In genomic region chr8:47866568-47866967, GRCm38 (mm10) we compare ENCODE assay signal across 21 mouse cellular contexts. TPM values are rescaled to one million over a fixed set of nuclear protein-coding genes. Genes with fewer than 3 reads are reported as not detected.
DNase-seq lines count a peak whose midpoint lies in the region; ATAC-seq and TF ChIP-seq lines count a peak whose summit lies in the region.
"Had no signal": no experiment of that assay in that cellular context is flagged by ENCODE, and none has a peak within 500 bp of the region (broad histone marks: within the 10 kb centered on the region; RNA-seq: fewer than 3 reads in every experiment).

No protein-coding gene starts in this region.

- no peaks in the 10 kb centered on the region for H3K27me3 ChIP-seq in forebrain, embryonic 16.5 days (replicated peaks; ENCODE audit: control insufficient read depth, insufficient read depth, low read length)
- H3K27me3 ChIP-seq in forebrain, embryonic 10.5 days (ENCODE audit: poor library complexity, severe bottlenecking) = no peaks in the 10 kb centered on the region
- no peaks in the 10 kb centered on the region for H3K27me3 ChIP-seq in kidney, embryonic 16.5 days (ENCODE audit: insufficient read depth, low read length)
- no peaks in the 10 kb centered on the region for H3K27me3 ChIP-seq in midbrain, embryonic 13.5 days
- H3K27me3 ChIP-seq in midbrain, embryonic 10.5 days (ENCODE audit: low read depth, poor library complexity, severe bottlenecking) = no peaks in the 10 kb centered on the region
- no peaks in the 10 kb centered on the region for H3K27me3 ChIP-seq in neural tube, embryonic 15.5 days (replicated peaks)
- H3K27me3 ChIP-seq: embryonic facial prominence, embryonic 13.5 days had no signal

- TF ChIP-seq CTCF in layer of hippocampus, adult 2 months (conservative IDR thresholded peaks at IDR 0.05) = no peak

- no peak overlapping the region for H3K27ac ChIP-seq in forebrain, embryonic 16.5 days (ENCODE audit: low read length)
- no peak overlapping the region for H3K27ac ChIP-seq in forebrain, embryonic 10.5 days
- H3K27ac ChIP-seq in kidney, embryonic 16.5 days (ENCODE audit: low read length) = no peak overlapping the region
- no peak overlapping the region for H3K27ac ChIP-seq in midbrain, embryonic 13.5 days
- H3K27ac ChIP-seq in midbrain, embryonic 10.5 days (replicated peaks) = no peak overlapping the region
- H3K27ac ChIP-seq in neural tube, embryonic 15.5 days (replicated peaks) = no peak overlapping the region
- H3K27ac ChIP-seq in layer of hippocampus, adult 2 months = no peak overlapping the region
- H3K27ac ChIP-seq: embryonic facial prominence, embryonic 13.5 days; heart, embryonic 10.5 days; hindbrain, embryonic 14.5 days had no signal

- DNase-seq in forebrain, embryonic 10.5 days (ENCODE audit: extremely low spot score, low spot score) = no peak
- DNase-seq in kidney, adult 9 months = no peak
- DNase-seq in midbrain, embryonic 10.5 days (ENCODE audit: low spot score) = no peak
- no peak for DNase-seq in layer of hippocampus, adult 2 months (ENCODE audit: low spot score in 2 of 2)

- WGBS in forebrain, embryonic 16.5 days = 75% methylated on average over 8 of the region's 8 CpGs
- WGBS in forebrain, embryonic 10.5 days = 88% methylated on average over 8 of the region's 8 CpGs
- 91% methylated on average over 8 of the region's 8 CpGs for WGBS in kidney, embryonic 16.5 days
- WGBS in midbrain, embryonic 13.5 days = 87% methylated on average over 8 of the region's 8 CpGs
- WGBS in midbrain, embryonic 10.5 days = 90% methylated on average over 8 of the region's 8 CpGs
- 85% methylated on average over 8 of the region's 8 CpGs for WGBS in neural tube, embryonic 15.5 days

- no peak overlapping the region for H3K4me2 ChIP-seq in forebrain, embryonic 16.5 days (ENCODE audit: low read length)
- no peak overlapping the region for H3K4me2 ChIP-seq in kidney, embryonic 16.5 days (replicated peaks; ENCODE audit: low read depth, low read length)
- no peak overlapping the region for H3K4me2 ChIP-seq in midbrain, embryonic 13.5 days (replicated peaks)
- H3K4me2 ChIP-seq in neural tube, embryonic 15.5 days = no peak overlapping the region
- H3K4me2 ChIP-seq: embryonic facial prominence, embryonic 13.5 days; hindbrain, embryonic 14.5 days had no signal

- ATAC-seq in forebrain, embryonic 16.5 days = peak; percentile 29; the same call in 1 of the 2 replicates
- ATAC-seq in kidney, embryonic 16.5 days (ENCODE audit: low FRiP score, low TSS enrichment) = peak; percentile 29; the same call in 1 of the 2 replicates
- ATAC-seq in midbrain, embryonic 13.5 days = peak; percentile 51; the same call in 1 of the 2 replicates
- peak; percentile 12; the same call in 1 of the 2 replicates for ATAC-seq in neural tube, embryonic 15.5 days (ENCODE audit: low FRiP score)

- no peaks in the 10 kb centered on the region for H3K36me3 ChIP-seq in forebrain, embryonic 16.5 days (ENCODE audit: control insufficient read depth, insufficient read depth)
- H3K36me3 ChIP-seq in forebrain, embryonic 10.5 days (replicated peaks) = peaks cover 73% of the 10 kb centered on the region
- peaks cover 68% of the 10 kb centered on the region for H3K36me3 ChIP-seq in kidney, embryonic 16.5 days (ENCODE audit: insufficient read depth, low read length)
- H3K36me3 ChIP-seq in midbrain, embryonic 13.5 days = peaks cover 26% of the 10 kb centered on the region
- H3K36me3 ChIP-seq in midbrain, embryonic 10.5 days = peaks cover 61% of the 10 kb centered on the region
- H3K36me3 ChIP-seq in neural tube, embryonic 15.5 days = peaks cover 19% of the 10 kb centered on the region

- H3K9me3 ChIP-seq in forebrain, embryonic 16.5 days (ENCODE audit: control insufficient read depth, low read length) = no peaks in the 10 kb centered on the region
- no peaks in the 10 kb centered on the region for H3K9me3 ChIP-seq in forebrain, embryonic 10.5 days
- no peaks in the 10 kb centered on the region for H3K9me3 ChIP-seq in kidney, embryonic 16.5 days (ENCODE audit: low read length)
- H3K9me3 ChIP-seq in midbrain, embryonic 13.5 days = no peaks in the 10 kb centered on the region
- H3K9me3 ChIP-seq in midbrain, embryonic 10.5 days (replicated peaks) = no peaks in the 10 kb centered on the region
- H3K9me3 ChIP-seq in neural tube, embryonic 15.5 days (replicated peaks) = no peaks in the 10 kb centered on the region
- H3K9me3 ChIP-seq: embryonic facial prominence, embryonic 13.5 days; heart, embryonic 10.5 days had no signal

- H3K4me1 ChIP-seq in forebrain, embryonic 16.5 days (replicated peaks; ENCODE audit: control insufficient read depth, insufficient read depth, low read length) = peaks cover 3% of the 10 kb centered on the region; the same call in 1 of the 2 replicates
- no peaks in the 10 kb centered on the region for H3K4me1 ChIP-seq in forebrain, embryonic 10.5 days
- no peaks in the 10 kb centered on the region for H3K4me1 ChIP-seq in kidney, embryonic 16.5 days (ENCODE audit: insufficient read depth, low read length)
- no peaks in the 10 kb centered on the region for H3K4me1 ChIP-seq in midbrain, embryonic 13.5 days (replicated peaks)
- no peaks in the 10 kb centered on the region for H3K4me1 ChIP-seq in midbrain, embryonic 10.5 days
- H3K4me1 ChIP-seq in neural tube, embryonic 15.5 days = 0 out of 2 replicates have a peak, but pooled peaks cover 3% of the 10 kb centered on the region
- H3K4me1 ChIP-seq: heart, embryonic 10.5 days had no signal

- H3K4me3 ChIP-seq in forebrain, embryonic 16.5 days (replicated peaks; ENCODE audit: low read length) = no peak overlapping the region
- H3K4me3 ChIP-seq in forebrain, embryonic 10.5 days = no peak overlapping the region
- H3K4me3 ChIP-seq in kidney, embryonic 16.5 days (ENCODE audit: low read length) = no peak overlapping the region
- H3K4me3 ChIP-seq in midbrain, embryonic 13.5 days (replicated peaks) = no peak overlapping the region
- H3K4me3 ChIP-seq in midbrain, embryonic 10.5 days = no peak overlapping the region
- no peak overlapping the region for H3K4me3 ChIP-seq in neural tube, embryonic 15.5 days (replicated peaks)
- no peak overlapping the region for H3K4me3 ChIP-seq in layer of hippocampus, adult 2 months
- H3K4me3 ChIP-seq: embryonic facial prominence, embryonic 13.5 days; heart, embryonic 10.5 days had no signal

- no peak overlapping the region for H3K9ac ChIP-seq in forebrain, embryonic 16.5 days (replicated peaks; ENCODE audit: low read depth, low read length)
- H3K9ac ChIP-seq in kidney, embryonic 16.5 days (replicated peaks; ENCODE audit: low read length) = no peak overlapping the region
- H3K9ac ChIP-seq in midbrain, embryonic 13.5 days (replicated peaks) = no peak overlapping the region
- H3K9ac ChIP-seq in neural tube, embryonic 15.5 days (replicated peaks) = no peak overlapping the region
- H3K9ac ChIP-seq: hindbrain, embryonic 14.5 days had no signal

RNA-seq across cellular contexts. Expression of gene Cldn22, which starts 42.3 kb away (rescaled TPM):
- polyA plus RNA-seq in forebrain, embryonic 16.5 days (2015; fragmentation: Nextera tagmentation; extraction: Ambion mirVana) = not detected in 2 replicates
- not detected in 2 replicates for polyA plus RNA-seq in forebrain, embryonic 10.5 days (2016; fragmentation: Nextera tagmentation; extraction: Ambion mirVana)
- not detected in 2 replicates for polyA plus RNA-seq in kidney, embryonic 16.5 days (2015; fragmentation: Nextera tagmentation; extraction: Ambion mirVana)
- not detected in 2 replicates for polyA plus RNA-seq in midbrain, embryonic 13.5 days (2015; fragmentation: Nextera tagmentation; extraction: Ambion mirVana)
- not detected in 2 replicates for polyA plus RNA-seq in midbrain, embryonic 10.5 days (2016; fragmentation: Nextera tagmentation; extraction: Ambion mirVana)
- polyA plus RNA-seq in neural tube, embryonic 15.5 days (2015; fragmentation: Nextera tagmentation; extraction: Ambion mirVana) = not detected in 2 replicates
- total RNA-seq in layer of hippocampus, adult 2 months (2021) = 1 to 10 TPM; 3.1 to 5.1 TPM
- total RNA-seq: heart, postnatal 10 days; heart, postnatal 4 days had no signal
- polyA plus RNA-seq: embryonic facial prominence, embryonic 13.5 days; heart, embryonic 10.5 days; heart, embryonic 14.5 days; hindbrain, embryonic 14.5 days had no signal

RNA-seq across cellular contexts. Expression of gene Cldn24, which starts 44.6 kb away (rescaled TPM):
- not detected in 2 replicates for polyA plus RNA-seq in forebrain, embryonic 16.5 days (2015; fragmentation: Nextera tagmentation; extraction: Ambion mirVana)
- polyA plus RNA-seq in forebrain, embryonic 10.5 days (2016; fragmentation: Nextera tagmentation; extraction: Ambion mirVana) = not detected in 2 replicates
- polyA plus RNA-seq in kidney, embryonic 16.5 days (2015; fragmentation: Nextera tagmentation; extraction: Ambion mirVana) = not detected in 2 replicates
- not detected in 2 replicates for polyA plus RNA-seq in midbrain, embryonic 13.5 days (2015; fragmentation: Nextera tagmentation; extraction: Ambion mirVana)
- not detected in 2 replicates for polyA plus RNA-seq in midbrain, embryonic 10.5 days (2016; fragmentation: Nextera tagmentation; extraction: Ambion mirVana)
- not detected in 2 replicates for polyA plus RNA-seq in neural tube, embryonic 15.5 days (2015; fragmentation: Nextera tagmentation; extraction: Ambion mirVana)
- not detected for total RNA-seq in layer of hippocampus, adult 2 months (2021)
- total RNA-seq: adrenal gland, adult 2 months; adrenal gland, postnatal 25 days; ES-E14; gastrocnemius, postnatal 10 days; gastrocnemius, postnatal 4 days; heart, adult 18-20 months; heart, postnatal 10 days; heart, postnatal 4 days had no signal
- polyA plus RNA-seq: adrenal gland, adult 2 months; embryonic facial prominence, embryonic 13.5 days; frontal cortex, adult 2 months; heart, embryonic 10.5 days; heart, embryonic 14.5 days; hindbrain, embryonic 14.5 days had no signal
